Mouse (Mus musculus): ENCODE data around the gene Prr11. TPM values are rescaled to one million over a fixed set of nuclear protein-coding genes. Genes with fewer than 3 reads are reported as not detected.

The Prr11 gene
- polyA plus RNA-seq (2015; fragmentation: Nextera tagmentation; extraction: Ambion mirVana): 1.5 and 1.7 TPM in 2 replicates

GRCm38 (mm10) chr11:87108409-87108754, at the start of gene Prr11:
Prr11 (minus strand) TSS chr11:87108708.
- H3K27me3 ChIP-seq (ENCODE audit: control insufficient read depth, insufficient read depth, low read depth, low read length): no peaks in the 10 kb centered on the region
- H3K4me1 ChIP-seq (ENCODE audit: control insufficient read depth, insufficient read depth, low read length): peaks cover 21% of the 10 kb centered on the region
- peak within 1 kb of the TSS; percentile 76 for H3K4me2 ChIP-seq (ENCODE audit: low read length)
- no peaks in the 10 kb centered on the region for H3K9me3 ChIP-seq (replicated peaks; ENCODE audit: control insufficient read depth, low read length, poor library complexity, severe bottlenecking)
- peak within 1 kb of the TSS; percentile 95 for H3K27ac ChIP-seq (ENCODE audit: low read length)
- peak within 1 kb of the TSS; percentile 70 for H3K9ac ChIP-seq (ENCODE audit: low read depth, low read length)
- H3K4me3 ChIP-seq (ENCODE audit: low read depth, low read length): peak within 1 kb of the TSS; percentile 57
- no peak for ATAC-seq
- H3K36me3 ChIP-seq (ENCODE audit: control insufficient read depth, insufficient read depth, low read length): peaks cover 2% of the 10 kb centered on the region; the same call in 1 of the 2 replicates
- WGBS: under 1% methylated on average over 14 of the region's 14 CpGs

GRCm38 (mm10) chr11:87158012-87158411, 49.5 kb upstream of the Prr11 start:
- H3K9ac ChIP-seq (ENCODE audit: low read depth, low read length): no peak overlapping the region
- no peaks in the 10 kb centered on the region for H3K27me3 ChIP-seq (ENCODE audit: control insufficient read depth, insufficient read depth, low read depth, low read length)
- H3K9me3 ChIP-seq (replicated peaks; ENCODE audit: control insufficient read depth, low read length, poor library complexity, severe bottlenecking): no peaks in the 10 kb centered on the region
- H3K4me1 ChIP-seq (ENCODE audit: control insufficient read depth, insufficient read depth, low read length): no peaks in the 10 kb centered on the region
- 96% methylated on average over 2 of the region's 2 CpGs for WGBS
- no peak overlapping the region for H3K4me3 ChIP-seq (ENCODE audit: low read depth, low read length)
- H3K36me3 ChIP-seq (ENCODE audit: control insufficient read depth, insufficient read depth, low read length): peaks cover 8% of the 10 kb centered on the region; the same call in 1 of the 2 replicates
- H3K27ac ChIP-seq (ENCODE audit: low read length): no peak overlapping the region
- no peak for ATAC-seq
- H3K4me2 ChIP-seq (ENCODE audit: low read length): no peak overlapping the region

GRCm38 (mm10) chr11:87136233-87136632, 27.7 kb upstream of the Prr11 start:
- Histone ChIP-seq H3K27me3 (ENCODE audit: control insufficient read depth, insufficient read depth, low read depth, low read length) (no peaks in the 10 kb centered on the region), H3K9ac (ENCODE audit: low read depth, low read length) (no peak overlapping the region), H3K4me1 (ENCODE audit: control insufficient read depth, insufficient read depth, low read length) (no peaks in the 10 kb centered on the region), H3K36me3 (ENCODE audit: control insufficient read depth, insufficient read depth, low read length) (peaks cover under 1% of the 10 kb centered on the region; the same call in 1 of the 2 replicates), H3K9me3 (replicated peaks; ENCODE audit: control insufficient read depth, low read length, poor library complexity, severe bottlenecking) (no peaks in the 10 kb centered on the region), H3K4me3 (ENCODE audit: low read depth, low read length) (no peak overlapping the region), H3K4me2 (ENCODE audit: low read length) (no peak overlapping the region), H3K27ac (ENCODE audit: low read length) (no peak overlapping the region)
- WGBS: 87% methylated on average over 4 of the region's 4 CpGs
- ATAC-seq: no peak

- WGBS: under 1% methylated on average over 76 of the region's 105 CpGs
- peak; percentile 95 for ATAC-seq
- peak within 1 kb of the TSS; percentile 57 for H3K4me3 ChIP-seq (ENCODE audit: low read depth, low read length)
- H3K9ac ChIP-seq (ENCODE audit: low read depth, low read length): peak within 1 kb of the TSS; percentile 73
- peaks cover 8% of the 10 kb centered on the region for H3K36me3 ChIP-seq (ENCODE audit: control insufficient read depth, insufficient read depth, low read length)
- H3K27me3 ChIP-seq (ENCODE audit: control insufficient read depth, insufficient read depth, low read depth, low read length): no peaks in the 10 kb centered on the region
- H3K4me1 ChIP-seq (ENCODE audit: control insufficient read depth, insufficient read depth, low read length): peaks cover 15% of the 10 kb centered on the region
- H3K27ac ChIP-seq (ENCODE audit: low read length): peak within 1 kb of the TSS; percentile 82
- no peaks in the 10 kb centered on the region for H3K9me3 ChIP-seq (replicated peaks; ENCODE audit: control insufficient read depth, low read length, poor library complexity, severe bottlenecking)
- H3K4me2 ChIP-seq (ENCODE audit: low read length): peak within 1 kb of the TSS; percentile 81
Observed at GRCm38 (mm10) chr11:87126824-87127816, 18.6 kb upstream of the Prr11 start, which contains the start of gene Trim37. Trim37 (plus strand) TSS chr11:87127077.

- Histone ChIP-seq H3K4me2 (ENCODE audit: low read length) (peak overlapping the region; percentile 81), H3K4me1 (ENCODE audit: control insufficient read depth, insufficient read depth, low read length) (peaks cover 15% of the 10 kb centered on the region), H3K9me3 (replicated peaks; ENCODE audit: control insufficient read depth, low read length, poor library complexity, severe bottlenecking) (no peaks in the 10 kb centered on the region), H3K9ac (ENCODE audit: low read depth, low read length) (peak overlapping the region; percentile 73), H3K27ac (ENCODE audit: low read length) (peak overlapping the region; percentile 82), H3K4me3 (ENCODE audit: low read depth, low read length) (peak overlapping the region; percentile 57), H3K36me3 (ENCODE audit: control insufficient read depth, insufficient read depth, low read length) (peaks cover 10% of the 10 kb centered on the region), H3K27me3 (ENCODE audit: control insufficient read depth, insufficient read depth, low read depth, low read length) (no peaks in the 10 kb centered on the region)
- ATAC-seq: no peak
- 1% methylated on average over 12 of the region's 12 CpGs for WGBS
Observed at GRCm38 (mm10) chr11:87126281-87126823, 17.8 kb upstream of the Prr11 start.

GRCm38 (mm10) chr11:87125562-87125961, 17.1 kb upstream of the Prr11 start:
- 51% methylated on average over 4 of the region's 4 CpGs for WGBS
- Histone ChIP-seq H3K4me3 (ENCODE audit: low read depth, low read length) (no peak overlapping the region; the same call in 1 of the 2 replicates), H3K9ac (ENCODE audit: low read depth, low read length) (no peak overlapping the region), H3K27me3 (ENCODE audit: control insufficient read depth, insufficient read depth, low read depth, low read length) (no peaks in the 10 kb centered on the region), H3K36me3 (ENCODE audit: control insufficient read depth, insufficient read depth, low read length) (peaks cover 17% of the 10 kb centered on the region), H3K27ac (ENCODE audit: low read length) (no peak overlapping the region; the same call in 1 of the 2 replicates), H3K9me3 (replicated peaks; ENCODE audit: control insufficient read depth, low read length, poor library complexity, severe bottlenecking) (no peaks in the 10 kb centered on the region), H3K4me2 (ENCODE audit: low read length) (peak overlapping the region; percentile 81; the same call in 1 of the 2 replicates), H3K4me1 (ENCODE audit: control insufficient read depth, insufficient read depth, low read length) (peaks cover 15% of the 10 kb centered on the region)
- no peak for ATAC-seq

- ATAC-seq: no peak
Observed at GRCm38 (mm10) chr11:87121864-87122263, 13.4 kb upstream of the Prr11 start.

GRCm38 (mm10) chr11:87110172-87110909, 1.8 kb upstream of the Prr11 start:
- peak overlapping the region; percentile 95 for H3K27ac ChIP-seq (ENCODE audit: low read length)
- no peak for ATAC-seq
- no peaks in the 10 kb centered on the region for H3K9me3 ChIP-seq (replicated peaks; ENCODE audit: control insufficient read depth, low read length, poor library complexity, severe bottlenecking)
- peak overlapping the region; percentile 57 for H3K4me3 ChIP-seq (ENCODE audit: low read depth, low read length)
- WGBS: 5% methylated on average over 9 of the region's 9 CpGs
- peaks cover 21% of the 10 kb centered on the region for H3K4me1 ChIP-seq (ENCODE audit: control insufficient read depth, insufficient read depth, low read length)
- H3K9ac ChIP-seq (ENCODE audit: low read depth, low read length): peak overlapping the region; percentile 70
- H3K36me3 ChIP-seq (ENCODE audit: control insufficient read depth, insufficient read depth, low read length): 0 out of 2 replicates have a peak, but pooled peaks cover 5% of the 10 kb centered on the region
- no peaks in the 10 kb centered on the region for H3K27me3 ChIP-seq (ENCODE audit: control insufficient read depth, insufficient read depth, low read depth, low read length)
- H3K4me2 ChIP-seq (ENCODE audit: low read length): peak overlapping the region; percentile 76

More at GRCm38 (mm10) chr11:87121864-87122263, 13.4 kb upstream of the Prr11 start:
- H3K4me3 ChIP-seq (ENCODE audit: low read depth, low read length): no peak overlapping the region
- H3K9ac ChIP-seq (ENCODE audit: low read depth, low read length): no peak overlapping the region
- peaks cover 3% of the 10 kb centered on the region; the same call in 1 of the 2 replicates for H3K4me1 ChIP-seq (ENCODE audit: control insufficient read depth, insufficient read depth, low read length)
- H3K4me2 ChIP-seq (ENCODE audit: low read length): no peak overlapping the region
- 76% methylated on average over 8 of the region's 8 CpGs for WGBS
- H3K27ac ChIP-seq (ENCODE audit: low read length): no peak overlapping the region
- H3K9me3 ChIP-seq (replicated peaks; ENCODE audit: control insufficient read depth, low read length, poor library complexity, severe bottlenecking): no peaks in the 10 kb centered on the region
- H3K27me3 ChIP-seq (ENCODE audit: control insufficient read depth, insufficient read depth, low read depth, low read length): no peaks in the 10 kb centered on the region
- peaks cover 15% of the 10 kb centered on the region for H3K36me3 ChIP-seq (ENCODE audit: control insufficient read depth, insufficient read depth, low read length)
